Mouse (Mus musculus) limb, embryonic 13.5 days (tissue): ENCODE measurements around the gene Cacng3. TPM values are rescaled to one million over a fixed set of nuclear protein-coding genes. Genes with fewer than 3 reads are reported as not detected.

ENCODE experiments used
- ATAC-seq: fragments of 200-750 bp; cut with Nextera tagmentation; 2 replicates; pipeline ENCODE4 v1.8.0; 2017; ENCODE audit warnings: low read depth, moderate number of reproducible peaks, moderate TSS enrichment; ENCODE audit not compliant: low FRiP score
- H3K27ac ChIP-seq: fragments of 300-500 bp; sonication (generic); 2 replicates; pipeline ENCODE4 v1.5.1; 2015; ENCODE audit warnings: inconsistent platforms, mild to moderate bottlenecking, moderate library complexity
- H3K27me3 ChIP-seq: fragments of 300-500 bp; sonication (generic); 2 replicates; pipeline ENCODE4 v1.6.1; 2015; ENCODE audit warnings: mild to moderate bottlenecking, inconsistent platforms
- H3K36me3 ChIP-seq: fragments of 300-500 bp; sonication (generic); 2 replicates; pipeline ENCODE4 v1.6.1; 2015; ENCODE audit warnings: inconsistent platforms, mild to moderate bottlenecking, moderate library complexity
- H3K4me1 ChIP-seq: fragments of 300-500 bp; sonication (generic); 2 replicates; pipeline ENCODE4 v1.6.1; 2015; ENCODE audit warnings: inconsistent platforms
- H3K4me2 ChIP-seq: fragments of 300-500 bp; sonication (generic); replicated peaks from 2 replicates; pipeline ENCODE4 v1.6.1; 2015; ENCODE audit warnings: inconsistent platforms, mild to moderate bottlenecking, moderate library complexity
- H3K4me3 ChIP-seq: fragments of 300-500 bp; sonication (generic); 2 replicates; pipeline ENCODE4 v1.5.1; 2015; ENCODE audit warnings: moderate library complexity, mild to moderate bottlenecking, inconsistent platforms
- H3K9ac ChIP-seq: fragments of 300-500 bp; sonication (generic); 2 replicates; pipeline ENCODE4 v1.6.1; 2015; ENCODE audit warnings: mild to moderate bottlenecking, inconsistent platforms
- H3K9me3 ChIP-seq: fragments of 300-500 bp; sonication (generic); 2 replicates; pipeline ENCODE4 v1.6.1; 2016; ENCODE audit warnings: inconsistent platforms
- WGBS: fragments of 180-500 bp; shearing (Covaris S2); methylation state at CpG from one replicate; pipeline ENCODE4 v1.1.7; 2015; 5-methylcytosine and 5-hydroxymethylcytosine counted together
- polyA plus RNA-seq: library from polyadenylated mRNA; unstranded; fragments of >200 nt; fragmentation: Nextera tagmentation; extraction: Ambion mirVana; gene quantifications from 2 replicates; pipeline ENCODE4 v1.2.1, GENCODE M21; 2015

The Cacng3 gene
- polyA plus RNA-seq, 1 experiment from 2014 or later, result not detected

DNA sequence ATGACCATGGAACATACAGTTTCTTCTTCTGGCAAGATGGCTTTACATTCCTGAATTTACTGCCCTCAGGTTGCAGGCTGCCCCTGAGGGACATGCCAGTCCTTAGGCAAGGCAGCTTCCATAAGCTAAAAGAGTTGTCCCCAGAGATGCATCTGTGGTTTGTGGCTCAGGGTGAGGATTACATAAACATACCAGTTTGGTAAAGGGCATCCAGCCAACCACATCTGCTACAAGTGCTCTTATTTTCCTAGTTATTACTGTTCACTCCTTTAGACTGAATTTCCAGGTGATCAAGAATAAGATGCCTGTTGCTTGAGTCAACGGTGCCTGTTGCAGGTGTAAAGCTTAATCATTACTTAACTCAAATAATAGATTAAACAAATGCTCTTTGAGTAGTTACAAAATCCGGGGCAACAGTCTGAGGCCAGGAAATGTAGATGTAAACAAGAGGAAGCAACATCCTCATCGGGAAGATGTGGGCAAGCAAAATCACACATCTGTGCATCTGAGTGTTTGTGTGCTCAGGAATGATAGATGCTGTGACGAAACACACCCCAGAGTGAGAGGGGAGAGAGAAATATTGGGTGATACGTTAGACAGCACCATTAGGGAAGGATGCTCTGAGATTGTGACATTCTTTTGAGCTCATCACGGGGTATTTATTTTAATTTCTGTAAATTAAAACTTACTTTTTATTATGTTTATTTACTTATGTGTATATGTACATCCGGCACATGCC lies 4.8 kb upstream of the Cacng3 start:
- H3K4me2 ChIP-seq, result no peak overlapping the region
- no peak overlapping the region for H3K9ac ChIP-seq
- no peaks in the 10 kb centered on the region for H3K9me3 ChIP-seq
- H3K27ac ChIP-seq, result no peak overlapping the region
- ATAC-seq, result no peak
- no peaks in the 10 kb centered on the region for H3K36me3 ChIP-seq
- H3K4me1 ChIP-seq, result no peaks in the 10 kb centered on the region
- 0 out of 2 replicates have a peak, but pooled peaks cover 4% of the 10 kb centered on the region for H3K27me3 ChIP-seq
- no peak overlapping the region for H3K4me3 ChIP-seq
- WGBS, result 77% methylated on average over 7 of the region's 7 CpGs

GRCm38 (mm10) chr7:122667903-122668302 lies 2.4 kb upstream of the Cacng3 start:
- no peak overlapping the region for H3K4me3 ChIP-seq
- H3K9me3 ChIP-seq, result no peaks in the 10 kb centered on the region
- H3K27me3 ChIP-seq, result peaks cover 19% of the 10 kb centered on the region
- no peak overlapping the region for H3K4me2 ChIP-seq
- WGBS, result 25% methylated on average over 5 of the region's 5 CpGs
- no peak for ATAC-seq
- 0 out of 2 replicates have a peak, but pooled peaks cover 4% of the 10 kb centered on the region for H3K4me1 ChIP-seq
- no peaks in the 10 kb centered on the region for H3K36me3 ChIP-seq
- no peak overlapping the region for H3K9ac ChIP-seq
- no peak overlapping the region for H3K27ac ChIP-seq

GRCm38 (mm10) chr7:122670873-122671641 lies 765 bp downstream of the Cacng3 start:
- 12% methylated on average over 45 of the region's 45 CpGs for WGBS
- no peaks in the 10 kb centered on the region for H3K9me3 ChIP-seq
- H3K36me3 ChIP-seq, result no peaks in the 10 kb centered on the region
- H3K27ac ChIP-seq, result no peak overlapping the region
- H3K4me2 ChIP-seq, result peak overlapping the region; percentile 35
- peak; percentile 94 for ATAC-seq
- H3K9ac ChIP-seq, result no peak overlapping the region
- H3K27me3 ChIP-seq, result peaks cover 19% of the 10 kb centered on the region
- H3K4me1 ChIP-seq, result 0 out of 2 replicates have a peak, but pooled peaks cover 4% of the 10 kb centered on the region
- no peak overlapping the region for H3K4me3 ChIP-seq

GRCm38 (mm10) chr7:122672981-122673380 lies 2.7 kb downstream of the Cacng3 start:
- no peak for ATAC-seq
- H3K36me3 ChIP-seq, result no peaks in the 10 kb centered on the region
- 0 out of 2 replicates have a peak, but pooled peaks cover 4% of the 10 kb centered on the region for H3K4me1 ChIP-seq
- H3K4me2 ChIP-seq, result no peak overlapping the region
- 52% methylated on average over 5 of the region's 5 CpGs for WGBS
- H3K9me3 ChIP-seq, result no peaks in the 10 kb centered on the region
- H3K27me3 ChIP-seq, result peaks cover 19% of the 10 kb centered on the region
- H3K9ac ChIP-seq, result no peak overlapping the region
- H3K27ac ChIP-seq, result no peak overlapping the region
- no peak overlapping the region for H3K4me3 ChIP-seq

- no peak for ATAC-seq
- no peaks in the 10 kb centered on the region for H3K36me3 ChIP-seq
- 82% methylated on average over 7 of the region's 7 CpGs for WGBS
- H3K27ac ChIP-seq, result no peak overlapping the region
- peaks cover 18% of the 10 kb centered on the region for H3K27me3 ChIP-seq
- no peak overlapping the region for H3K4me3 ChIP-seq
- H3K9ac ChIP-seq, result no peak overlapping the region
- no peak overlapping the region for H3K4me2 ChIP-seq
- 0 out of 2 replicates have a peak, but pooled peaks cover 4% of the 10 kb centered on the region for H3K4me1 ChIP-seq
- H3K9me3 ChIP-seq, result no peaks in the 10 kb centered on the region
These were observed 4.9 kb downstream of the Cacng3 start for GRCm38 (mm10) chr7:122675207-122675606.

- H3K36me3 ChIP-seq, result no peaks in the 10 kb centered on the region
- H3K9me3 ChIP-seq, result no peaks in the 10 kb centered on the region
- H3K9ac ChIP-seq, result no peak overlapping the region
- no peak overlapping the region for H3K27ac ChIP-seq
- no peak overlapping the region for H3K4me2 ChIP-seq
- no peaks in the 10 kb centered on the region for H3K4me1 ChIP-seq
- H3K27me3 ChIP-seq, result no peaks in the 10 kb centered on the region
- 80% methylated on average over 5 of the region's 5 CpGs for WGBS
- no peak for ATAC-seq
- H3K4me3 ChIP-seq, result no peak overlapping the region
These were observed 31.5 kb downstream of the Cacng3 start for GRCm38 (mm10) chr7:122701751-122702150.

DNA sequence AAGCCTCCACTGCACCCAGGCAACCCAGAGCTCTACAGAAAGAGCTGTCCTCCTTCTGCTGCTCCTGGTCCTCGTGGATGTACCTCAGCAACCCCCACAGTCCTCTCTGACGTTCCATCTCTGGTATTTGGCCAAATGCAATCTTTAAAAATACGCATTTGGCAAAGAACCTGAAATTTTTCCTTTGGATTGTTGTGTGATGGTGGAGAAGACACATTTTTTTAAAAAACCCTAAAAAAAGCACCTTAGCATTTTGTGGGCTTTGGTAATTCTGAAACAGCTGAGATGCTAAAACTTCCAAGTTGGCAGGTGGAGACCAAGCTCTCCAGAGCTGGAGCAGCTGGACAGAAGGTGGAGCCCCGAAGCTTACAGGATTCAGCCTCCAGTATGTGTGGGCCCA lies 32.2 kb downstream of the Cacng3 start:
- H3K27me3 ChIP-seq, result no peaks in the 10 kb centered on the region
- no peaks in the 10 kb centered on the region for H3K36me3 ChIP-seq
- H3K27ac ChIP-seq, result no peak overlapping the region
- no peak for ATAC-seq
- H3K9ac ChIP-seq, result no peak overlapping the region
- no peak overlapping the region for H3K4me2 ChIP-seq
- H3K4me1 ChIP-seq, result no peaks in the 10 kb centered on the region
- no peaks in the 10 kb centered on the region for H3K9me3 ChIP-seq
- H3K4me3 ChIP-seq, result no peak overlapping the region
- WGBS, result 81% methylated on average over 4 of the region's 4 CpGs

GRCm38 (mm10) chr7:122706736-122707135 lies 36.4 kb downstream of the Cacng3 start:
- H3K9me3 ChIP-seq, result no peaks in the 10 kb centered on the region
- H3K4me2 ChIP-seq, result no peak overlapping the region
- 57% methylated on average over 5 of the region's 5 CpGs for WGBS
- H3K4me1 ChIP-seq, result no peaks in the 10 kb centered on the region
- no peaks in the 10 kb centered on the region for H3K36me3 ChIP-seq
- no peak overlapping the region for H3K4me3 ChIP-seq
- H3K27ac ChIP-seq, result no peak overlapping the region
- H3K9ac ChIP-seq, result no peak overlapping the region
- no peaks in the 10 kb centered on the region for H3K27me3 ChIP-seq
- no peak for ATAC-seq

GRCm38 (mm10) chr7:122716299-122716698 lies 46.0 kb downstream of the Cacng3 start:
- no peak overlapping the region for H3K27ac ChIP-seq
- no peak for ATAC-seq
- 56% methylated on average over 3 of the region's 3 CpGs for WGBS

DNA sequence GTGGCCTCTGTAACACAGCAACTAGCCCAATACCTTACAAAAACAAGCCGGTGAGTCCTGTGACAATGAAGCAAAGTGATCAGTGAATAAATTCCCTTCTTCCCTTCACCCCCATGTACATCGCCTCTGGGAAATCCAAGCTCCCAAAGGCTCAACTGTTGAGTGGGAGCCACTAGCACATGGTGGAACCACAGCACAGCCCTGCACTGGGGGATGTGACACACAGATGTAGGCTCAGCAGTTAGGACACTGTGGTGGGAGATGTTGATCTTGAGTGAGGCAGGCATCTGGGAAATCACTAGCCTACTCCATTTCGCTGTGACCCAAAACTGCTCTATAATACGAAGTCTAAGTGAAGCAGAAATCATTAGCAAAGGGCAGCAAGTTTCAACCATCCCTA lies 48.2 kb downstream of the Cacng3 start:
- WGBS, result 87% methylated on average over 4 of the region's 4 CpGs
- Histone ChIP-seq H3K9me3 (no peaks in the 10 kb centered on the region), H3K4me1 (no peaks in the 10 kb centered on the region), H3K27me3 (no peaks in the 10 kb centered on the region), H3K9ac (no peak overlapping the region), H3K36me3 (no peaks in the 10 kb centered on the region), H3K4me3 (no peak overlapping the region), H3K4me2 (no peak overlapping the region), H3K27ac (no peak overlapping the region)
- ATAC-seq, result no peak

More at GRCm38 (mm10) chr7:122716299-122716698, 46.0 kb downstream of the Cacng3 start:
- no peaks in the 10 kb centered on the region for H3K9me3 ChIP-seq
- no peaks in the 10 kb centered on the region for H3K27me3 ChIP-seq
- no peak overlapping the region for H3K4me2 ChIP-seq
- no peak overlapping the region for H3K4me3 ChIP-seq
- H3K36me3 ChIP-seq, result no peaks in the 10 kb centered on the region
- no peaks in the 10 kb centered on the region for H3K4me1 ChIP-seq
- H3K9ac ChIP-seq, result no peak overlapping the region

- WGBS, result 35% methylated on average over 5 of the region's 5 CpGs
- Histone ChIP-seq H3K4me3 (no peak overlapping the region), H3K9ac (no peak overlapping the region), H3K36me3 (no peaks in the 10 kb centered on the region), H3K9me3 (no peaks in the 10 kb centered on the region), H3K27me3 (no peaks in the 10 kb centered on the region), H3K4me1 (no peaks in the 10 kb centered on the region), H3K27ac (no peak overlapping the region), H3K4me2 (no peak overlapping the region)
- no peak for ATAC-seq
These were observed 53.1 kb downstream of the Cacng3 start for GRCm38 (mm10) chr7:122723358-122723876.

GRCm38 (mm10) chr7:122726376-122726775 lies 56.1 kb downstream of the Cacng3 start:
- Histone ChIP-seq H3K4me3 (no peak overlapping the region), H3K27me3 (no peaks in the 10 kb centered on the region), H3K27ac (no peak overlapping the region), H3K9ac (no peak overlapping the region), H3K4me2 (no peak overlapping the region), H3K9me3 (no peaks in the 10 kb centered on the region), H3K4me1 (0 out of 2 replicates have a peak, but pooled peaks cover 3% of the 10 kb centered on the region), H3K36me3 (no peaks in the 10 kb centered on the region)
- ATAC-seq, result no peak
- 81% methylated on average over 2 of the region's 2 CpGs for WGBS
